8 mouse cellular contexts compared by ENCODE assay signal in genomic region chr2:163644047-163644446, GRCm38 (mm10). TPM values are rescaled to one million over a fixed set of nuclear protein-coding genes. Genes with fewer than 3 reads are reported as not detected.
DNase-seq lines count a peak whose midpoint lies in the region; ATAC-seq and TF ChIP-seq lines count a peak whose summit lies in the region.

No protein-coding gene starts in this region.

- H3K4me1 ChIP-seq in heart, postnatal 0 days (ENCODE audit: control insufficient read depth, insufficient read depth), result peaks cover 49% of the 10 kb centered on the region
- H3K4me1 ChIP-seq in hindbrain, embryonic 10.5 days (replicated peaks), result peaks cover 28% of the 10 kb centered on the region
- peaks cover 45% of the 10 kb centered on the region for H3K4me1 ChIP-seq in midbrain, embryonic 13.5 days (replicated peaks)

- H3K27me3 ChIP-seq in heart, postnatal 0 days (ENCODE audit: control insufficient read depth, insufficient read depth, low read length), result no peaks in the 10 kb centered on the region
- H3K27me3 ChIP-seq in hindbrain, embryonic 10.5 days (ENCODE audit: insufficient read depth, poor library complexity, severe bottlenecking), result no peaks in the 10 kb centered on the region
- H3K27me3 ChIP-seq in midbrain, embryonic 13.5 days, result no peaks in the 10 kb centered on the region

- H3K4me2 ChIP-seq in heart, postnatal 0 days (ENCODE audit: low read depth, low read length), result peak overlapping the region; percentile 58
- H3K4me2 ChIP-seq in midbrain, embryonic 13.5 days (replicated peaks), result peak overlapping the region; percentile 57

- H3K36me3 ChIP-seq in heart, postnatal 0 days (replicated peaks; ENCODE audit: control insufficient read depth, insufficient read depth, low read length), result no peaks in the 10 kb centered on the region
- H3K36me3 ChIP-seq in hindbrain, embryonic 10.5 days, result peaks cover 21% of the 10 kb centered on the region
- 0 out of 2 replicates have a peak, but pooled peaks cover 3% of the 10 kb centered on the region for H3K36me3 ChIP-seq in midbrain, embryonic 13.5 days

- no peaks in the 10 kb centered on the region for H3K9me3 ChIP-seq in heart, postnatal 0 days (replicated peaks; ENCODE audit: control insufficient read depth, low read length)
- H3K9me3 ChIP-seq in hindbrain, embryonic 10.5 days, result no peaks in the 10 kb centered on the region
- H3K9me3 ChIP-seq in midbrain, embryonic 13.5 days, result no peaks in the 10 kb centered on the region

- intact Hi-C loops in left cerebral cortex, postnatal 4 days (cut with DNase I), result no loop called here

- no peak for TF ChIP-seq EP300 in heart, postnatal 0 days (IDR thresholded peaks at IDR 0.05; ENCODE audit: low read depth)

- peak overlapping the region; percentile 76 for H3K9ac ChIP-seq in heart, postnatal 0 days (replicated peaks; ENCODE audit: low read depth, low read length)
- H3K9ac ChIP-seq in midbrain, embryonic 13.5 days (replicated peaks), result peak overlapping the region; percentile 86

- TF ChIP-seq CTCF in heart, postnatal 0 days (IDR thresholded peaks at IDR 0.05; ENCODE audit: low read depth), result no peak

- 3% methylated on average over 4 of the region's 4 CpGs for WGBS in heart, postnatal 0 days
- WGBS in hindbrain, embryonic 10.5 days, result 14% methylated on average over 4 of the region's 4 CpGs
- WGBS in midbrain, embryonic 13.5 days, result 12% methylated on average over 4 of the region's 4 CpGs

- DNase-seq in heart, postnatal 0 days (ENCODE audit: low spot score), result peak; percentile 34
- no peak for DNase-seq in heart, adult 18-20 months
- peak; percentile 58 for DNase-seq in MN1 (ENCODE audit: low spot score)
- no peak for DNase-seq in hindbrain, embryonic 10.5 days (ENCODE audit: low spot score)
- DNase-seq in frontal cortex, postnatal 14 days (ENCODE audit: low spot score in 2 of 2), result no peak
- no peak for DNase-seq in left cerebral cortex, postnatal 4 days

- H3K4me3 ChIP-seq in heart, postnatal 0 days (ENCODE audit: low read depth, low read length), result peak overlapping the region; percentile 66
- peak overlapping the region; percentile 77 for H3K4me3 ChIP-seq in hindbrain, embryonic 10.5 days
- peak overlapping the region; percentile 83 for H3K4me3 ChIP-seq in midbrain, embryonic 13.5 days (replicated peaks)

- ATAC-seq in heart, postnatal 0 days (ENCODE audit: insufficient read depth, low read depth), result no peak
- no peak for ATAC-seq in midbrain, embryonic 13.5 days
- no peak for ATAC-seq in activated CD4-positive, CD25-positive, alpha-beta regulatory T cell, adult 4 months

- peak overlapping the region; percentile 95 for H3K27ac ChIP-seq in heart, postnatal 0 days (ENCODE audit: low read depth)
- peak overlapping the region; percentile 96 for H3K27ac ChIP-seq in hindbrain, embryonic 10.5 days
- peak overlapping the region; percentile 98 for H3K27ac ChIP-seq in midbrain, embryonic 13.5 days

RNA-seq across cellular contexts. Expression of gene Serinc3, which starts 0.9 kb away (rescaled TPM):
- 181 and 193 TPM in 2 replicates for total RNA-seq in heart, postnatal 0 days (2014; rRNA removed; ENCODE audit: low replicate concordance)
- polyA plus RNA-seq in heart, postnatal 0 days (2015; fragmentation: Nextera tagmentation; extraction: Ambion mirVana), result 61.3 and 62.4 TPM in 2 replicates
- 100 to 1,000 TPM; 284 to 364 TPM for total RNA-seq in heart, adult 18-20 months (2021)
- 24.2 and 25.6 TPM in 2 replicates for polyA plus RNA-seq in hindbrain, embryonic 10.5 days (2016; fragmentation: Nextera tagmentation; extraction: Ambion mirVana)
- polyA plus RNA-seq in midbrain, embryonic 13.5 days (2015; fragmentation: Nextera tagmentation; extraction: Ambion mirVana), result 30.5 and 31.7 TPM in 2 replicates
- total RNA-seq in left cerebral cortex, postnatal 4 days (2021), result 100 to 1,000 TPM; 138 to 139 TPM
- 100 to 1,000 TPM; 149 to 159 TPM for polyA plus RNA-seq in activated CD4-positive, CD25-positive, alpha-beta regulatory T cell, adult 4 months (2017; shearing (Covaris generic))

RNA-seq across cellular contexts. Expression of gene Pkig, which starts 14.1 kb away (rescaled TPM):
- total RNA-seq in heart, postnatal 0 days (2014; rRNA removed; ENCODE audit: low replicate concordance), result 363 and 431 TPM in 2 replicates
- polyA plus RNA-seq in heart, postnatal 0 days (2015; fragmentation: Nextera tagmentation; extraction: Ambion mirVana), result 495 and 511 TPM in 2 replicates
- 100 to 1,000 TPM; 219 to 232 TPM for total RNA-seq in heart, adult 18-20 months (2021)
- polyA plus RNA-seq in hindbrain, embryonic 10.5 days (2016; fragmentation: Nextera tagmentation; extraction: Ambion mirVana), result 158 and 185 TPM in 2 replicates
- polyA plus RNA-seq in midbrain, embryonic 13.5 days (2015; fragmentation: Nextera tagmentation; extraction: Ambion mirVana), result 124 and 126 TPM in 2 replicates
- total RNA-seq in left cerebral cortex, postnatal 4 days (2021), result 10 to 100 TPM; 83.4 to 91.6 TPM
- 1 to 10 TPM; 4.2 to 6.4 TPM for polyA plus RNA-seq in activated CD4-positive, CD25-positive, alpha-beta regulatory T cell, adult 4 months (2017; shearing (Covaris generic))

RNA-seq across cellular contexts. Expression of gene Ttpal, which starts 41.9 kb away (rescaled TPM):
- total RNA-seq in heart, postnatal 0 days (2014; rRNA removed; ENCODE audit: low replicate concordance), result 14.5 and 58.3 TPM in 2 replicates
- 8.8 TPM in 2 replicates for polyA plus RNA-seq in heart, postnatal 0 days (2015; fragmentation: Nextera tagmentation; extraction: Ambion mirVana)
- 10 to 100 TPM; 12.0 to 16.8 TPM for total RNA-seq in heart, adult 18-20 months (2021)
- 31.5 and 36.9 TPM in 2 replicates for polyA plus RNA-seq in hindbrain, embryonic 10.5 days (2016; fragmentation: Nextera tagmentation; extraction: Ambion mirVana)
- polyA plus RNA-seq in midbrain, embryonic 13.5 days (2015; fragmentation: Nextera tagmentation; extraction: Ambion mirVana), result 50.2 and 50.7 TPM in 2 replicates
- 10 to 100 TPM; 40.1 to 46.8 TPM for total RNA-seq in left cerebral cortex, postnatal 4 days (2021)
- 10 to 100 TPM; 36.9 to 37.6 TPM for polyA plus RNA-seq in activated CD4-positive, CD25-positive, alpha-beta regulatory T cell, adult 4 months (2017; shearing (Covaris generic))

Comparison
In these comparisons a context has a peak if more than half of its experiments do, and no peak if none do; other contexts are left out.
1. DNase-seq: peak in heart, postnatal 0 days (single experiment) and MN1 (single experiment); none in heart, adult 18-20 months (0 of 2), hindbrain, embryonic 10.5 days (single experiment), frontal cortex, postnatal 14 days (0 of 2) and left cerebral cortex, postnatal 4 days (single experiment).
2. RNA of gene Pkig, which starts 14.1 kb away (polyA plus RNA-seq): 495 to 511 TPM in heart, postnatal 0 days, 158 to 185 TPM in hindbrain, embryonic 10.5 days and 124 to 126 TPM in midbrain, embryonic 13.5 days; 4.2 to 6.4 TPM in activated CD4-positive, CD25-positive, alpha-beta regulatory T cell, adult 4 months; every median in the first group is over 10 times any median in the second.
3. Peak in every context shown above with its lines, with median percentiles within 50 percentile points of each other: H3K27ac ChIP-seq and H3K4me3 ChIP-seq.